Mouse (Mus musculus) ES-E14 (cell line): ENCODE measurements around the gene Baz2b.

Source experiments
- HCFC1 ChIP-seq: IDR thresholded peaks from 2 replicates; pipeline ENCODE4 v1.6.1; 2012; ENCODE audit warnings: low read length, inconsistent platforms, borderline replicate concordance; ENCODE audit not compliant: insufficient read depth
- MAFK ChIP-seq: IDR thresholded peaks from 2 replicates; pipeline ENCODE4 v1.6.1; 2014; ENCODE audit warnings: mild to moderate bottlenecking, low read depth, low read length, inconsistent platforms; ENCODE audit not compliant: insufficient read depth
- ZC3H11A ChIP-seq: IDR thresholded peaks from 2 replicates; pipeline ENCODE4 v1.6.1; 2012; ENCODE audit warnings: low read depth, mild to moderate bottlenecking, inconsistent platforms, low read length, borderline replicate concordance
- ZNF384 ChIP-seq: IDR thresholded peaks from 2 replicates; pipeline ENCODE4 v1.6.1; 2012; ENCODE audit warnings: low read depth, low read length, inconsistent platforms

DNA sequence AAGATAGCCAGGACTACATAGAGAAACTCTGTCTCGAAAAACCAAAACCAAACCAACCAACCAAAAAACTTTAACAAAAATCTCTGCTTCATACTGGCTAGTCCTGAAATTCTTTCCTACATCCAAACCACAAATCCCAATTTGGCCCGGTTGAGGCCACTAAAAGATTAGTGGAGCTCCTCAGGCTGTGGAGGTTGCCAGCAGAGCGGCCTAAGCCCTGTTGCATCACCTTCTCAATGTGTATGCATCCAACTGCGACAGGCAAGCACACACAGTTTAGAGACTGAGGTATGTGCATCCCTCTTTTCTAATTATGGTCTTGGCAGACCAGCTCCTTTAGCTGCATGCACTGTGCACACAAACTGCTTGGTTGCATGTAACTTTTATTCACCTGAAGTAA, 36.0 kb downstream of the Baz2b start:
- no peak for TF ChIP-seq ZC3H11A
- no peak for TF ChIP-seq HCFC1
- no peak for TF ChIP-seq MAFK
- TF ChIP-seq ZNF384, result no peak
